Mouse (Mus musculus) bone marrow macrophage, adult 2 months (primary cell): ENCODE data around the gene Dhx40.

Experiments
- CTCF ChIP-seq: IDR thresholded peaks from 2 replicates; pipeline ENCODE4 v1.5.1; 2012; ENCODE audit warnings: low read depth, mild to moderate bottlenecking, low read length, moderate library complexity
- POLR2A ChIP-seq: IDR thresholded peaks from 2 replicates; pipeline ENCODE4 v1.6.1; 2012; ENCODE audit warnings: mild to moderate bottlenecking, low read depth, low read length, borderline replicate concordance

DNA sequence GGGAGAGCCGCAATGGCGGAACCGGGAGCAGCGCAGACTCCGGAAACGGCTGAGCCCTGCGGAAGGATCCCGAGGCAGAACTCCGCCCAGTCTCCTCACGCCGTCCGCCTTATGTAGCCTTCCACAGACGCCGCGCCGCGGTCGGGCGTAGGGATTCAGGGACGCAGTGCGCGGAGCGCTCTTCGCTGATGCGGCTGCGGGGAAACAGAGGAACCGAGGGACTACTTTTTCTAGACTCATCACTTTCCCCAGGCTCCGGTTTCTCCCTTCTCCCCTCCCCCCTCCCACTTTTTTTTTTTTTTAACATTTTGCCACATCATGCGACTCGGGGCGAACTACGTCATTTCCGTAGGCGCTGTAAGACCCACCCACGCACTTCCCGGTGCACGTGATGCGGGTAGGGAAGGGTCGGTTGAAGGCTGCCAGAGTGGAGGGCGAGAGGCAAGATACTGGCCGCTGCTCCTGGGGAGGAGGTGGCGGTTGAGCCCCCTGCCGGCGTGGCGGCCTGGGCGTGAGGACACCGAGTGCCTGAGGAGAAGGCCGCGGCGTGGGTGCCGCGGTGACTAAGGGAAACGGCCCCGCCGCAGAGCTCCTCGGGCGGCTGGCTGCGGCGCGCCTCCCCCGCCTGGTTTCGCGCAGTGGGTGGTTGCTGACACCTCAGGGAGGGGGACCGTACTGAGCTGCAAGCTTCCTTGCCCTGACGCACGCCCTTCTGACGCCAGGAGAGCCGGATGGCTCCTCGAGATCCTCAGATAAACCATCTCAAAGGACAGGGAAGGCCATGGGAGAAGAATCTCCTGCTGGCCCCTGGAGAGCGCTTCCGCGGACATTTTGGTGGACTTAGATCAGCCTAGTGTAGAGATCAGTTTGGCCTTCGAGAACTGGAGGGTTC is 49.8 kb downstream of the Dhx40 start, which contains the start of gene Cltc:
- TF ChIP-seq POLR2A, result peak; percentile 87; the same call in 1 of the 2 replicates
- no peak for TF ChIP-seq CTCF
